Comparison of ENCODE assay signal across 12 mouse cellular contexts in the genomic region with DNA sequence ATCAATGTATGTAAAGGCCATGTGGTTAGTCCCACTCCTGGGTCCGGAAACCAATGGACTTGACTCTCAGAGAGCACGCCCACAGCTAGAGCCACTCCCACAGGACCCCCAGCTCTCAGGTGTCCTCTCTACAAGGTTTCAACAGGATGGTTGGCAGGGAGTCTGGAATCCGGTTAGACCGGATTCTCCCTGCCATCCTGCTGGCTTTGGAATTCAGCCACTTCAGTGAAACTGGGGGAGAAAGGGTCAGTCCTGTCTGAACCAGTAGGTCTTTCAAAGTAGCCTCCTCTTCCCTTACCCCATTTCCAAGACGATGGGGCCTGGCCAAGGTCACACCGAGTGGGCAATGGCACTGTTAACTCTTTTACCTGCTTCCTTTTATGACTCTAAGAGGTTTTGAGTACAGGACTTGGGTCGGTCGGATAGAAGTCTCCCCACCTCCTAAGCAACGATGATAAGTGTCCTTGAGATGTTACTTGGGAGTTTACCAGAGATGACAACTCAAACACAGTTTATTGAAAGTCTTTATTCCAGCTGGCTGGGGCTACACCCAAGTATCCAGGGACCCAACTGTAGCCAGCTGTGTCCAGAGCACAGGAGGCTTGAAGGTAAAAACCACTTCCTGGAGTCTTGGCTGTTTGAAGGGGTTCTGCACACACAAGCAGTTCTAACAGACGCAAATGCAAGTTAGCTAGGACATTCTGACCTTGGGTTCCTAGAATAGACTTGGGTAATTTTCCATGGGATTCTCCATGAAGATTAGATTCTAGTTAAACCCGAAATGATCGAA. TPM values are rescaled to one million over a fixed set of nuclear protein-coding genes. Genes with fewer than 3 reads are reported as not detected.
DNase-seq lines count a peak whose midpoint lies in the region; ATAC-seq and TF ChIP-seq lines count a peak whose summit lies in the region.
"Had no signal": no experiment of that assay in that cellular context is flagged by ENCODE, and none has a peak within 500 bp of the region (broad histone marks: within the 10 kb centered on the region; RNA-seq: fewer than 3 reads in every experiment).

No protein-coding gene starts in this region.

- H3K27me3 ChIP-seq in hindbrain, embryonic 10.5 days (ENCODE audit: insufficient read depth, poor library complexity, severe bottlenecking): no peaks in the 10 kb centered on the region
- no peaks in the 10 kb centered on the region for H3K27me3 ChIP-seq in hindbrain, embryonic 13.5 days
- no peaks in the 10 kb centered on the region for H3K27me3 ChIP-seq in embryonic facial prominence, embryonic 10.5 days (replicated peaks; ENCODE audit: low read depth, poor library complexity, severe bottlenecking)
- H3K27me3 ChIP-seq in kidney, embryonic 15.5 days: no peaks in the 10 kb centered on the region
- H3K27me3 ChIP-seq in hindbrain, embryonic 11.5 days (ENCODE audit: control insufficient read depth, insufficient read depth, low read length): no peaks in the 10 kb centered on the region
- no peaks in the 10 kb centered on the region for H3K27me3 ChIP-seq in hindbrain, postnatal 0 days (ENCODE audit: insufficient read depth, low read length)

- ATAC-seq in hindbrain, embryonic 13.5 days (ENCODE audit: low FRiP score): no peak
- peak; percentile 82 for ATAC-seq in kidney, embryonic 15.5 days (replicated peaks; ENCODE audit: low FRiP score)
- no peak for ATAC-seq in hindbrain, embryonic 11.5 days (ENCODE audit: low FRiP score)
- ATAC-seq in hindbrain, postnatal 0 days: no peak

- no peaks in the 10 kb centered on the region for H3K9me3 ChIP-seq in hindbrain, embryonic 10.5 days
- H3K9me3 ChIP-seq in hindbrain, embryonic 13.5 days: no peaks in the 10 kb centered on the region
- H3K9me3 ChIP-seq in embryonic facial prominence, embryonic 10.5 days: no peaks in the 10 kb centered on the region
- no peaks in the 10 kb centered on the region for H3K9me3 ChIP-seq in kidney, embryonic 15.5 days (replicated peaks)
- no peaks in the 10 kb centered on the region for H3K9me3 ChIP-seq in hindbrain, embryonic 11.5 days (ENCODE audit: control insufficient read depth, low read length)
- no peaks in the 10 kb centered on the region for H3K9me3 ChIP-seq in hindbrain, postnatal 0 days (ENCODE audit: low read length)
- H3K9me3 ChIP-seq: midbrain, embryonic 10.5 days had no signal

- no peak for TF ChIP-seq CTCF in hindbrain, postnatal 0 days (IDR thresholded peaks at IDR 0.05; ENCODE audit: low read depth)

- 0 out of 2 replicates have a peak overlapping the region, but pooled peaks have one; percentile 0 for H3K27ac ChIP-seq in hindbrain, embryonic 10.5 days
- H3K27ac ChIP-seq in hindbrain, embryonic 13.5 days: no peak overlapping the region
- H3K27ac ChIP-seq in embryonic facial prominence, embryonic 10.5 days (replicated peaks): peak overlapping the region; percentile 59; the same call in 1 of the 2 replicates
- peak overlapping the region; percentile 82 for H3K27ac ChIP-seq in kidney, embryonic 15.5 days
- no peak overlapping the region for H3K27ac ChIP-seq in hindbrain, embryonic 11.5 days (ENCODE audit: low read depth, low read length)
- no peak overlapping the region for H3K27ac ChIP-seq in hindbrain, postnatal 0 days
- H3K27ac ChIP-seq: midbrain, embryonic 10.5 days had no signal

- no peaks in the 10 kb centered on the region for H3K36me3 ChIP-seq in hindbrain, embryonic 10.5 days
- H3K36me3 ChIP-seq in hindbrain, embryonic 13.5 days: no peaks in the 10 kb centered on the region
- no peaks in the 10 kb centered on the region for H3K36me3 ChIP-seq in embryonic facial prominence, embryonic 10.5 days (replicated peaks)
- H3K36me3 ChIP-seq in kidney, embryonic 15.5 days: no peaks in the 10 kb centered on the region
- no peaks in the 10 kb centered on the region for H3K36me3 ChIP-seq in hindbrain, embryonic 11.5 days (ENCODE audit: control insufficient read depth, insufficient read depth, low read length)
- no peaks in the 10 kb centered on the region for H3K36me3 ChIP-seq in hindbrain, postnatal 0 days (ENCODE audit: insufficient read depth, low read length)
- H3K36me3 ChIP-seq: midbrain, embryonic 10.5 days had no signal

- WGBS in hindbrain, embryonic 10.5 days: 48% methylated on average over 12 of the region's 12 CpGs
- WGBS in hindbrain, embryonic 13.5 days: 50% methylated on average over 12 of the region's 12 CpGs
- WGBS in embryonic facial prominence, embryonic 10.5 days: 42% methylated on average over 12 of the region's 12 CpGs
- 53% methylated on average over 12 of the region's 12 CpGs for WGBS in kidney, embryonic 15.5 days
- 48% methylated on average over 12 of the region's 12 CpGs for WGBS in hindbrain, embryonic 11.5 days
- WGBS in hindbrain, postnatal 0 days: 48% methylated on average over 12 of the region's 12 CpGs

- 0 out of 2 replicates have a peak, but pooled peaks cover 7% of the 10 kb centered on the region for H3K4me1 ChIP-seq in hindbrain, embryonic 10.5 days (replicated peaks)
- no peaks in the 10 kb centered on the region for H3K4me1 ChIP-seq in hindbrain, embryonic 13.5 days (replicated peaks)
- peaks cover 20% of the 10 kb centered on the region; the same call in 1 of the 2 replicates for H3K4me1 ChIP-seq in embryonic facial prominence, embryonic 10.5 days
- H3K4me1 ChIP-seq in kidney, embryonic 15.5 days: 0 out of 2 replicates have a peak, but pooled peaks cover 13% of the 10 kb centered on the region
- H3K4me1 ChIP-seq in hindbrain, embryonic 11.5 days (replicated peaks; ENCODE audit: control insufficient read depth, insufficient read depth, low read length): no peaks in the 10 kb centered on the region
- no peaks in the 10 kb centered on the region for H3K4me1 ChIP-seq in hindbrain, postnatal 0 days (ENCODE audit: insufficient read depth, low read length)
- H3K4me1 ChIP-seq: midbrain, embryonic 10.5 days had no signal

- H3K4me2 ChIP-seq in hindbrain, embryonic 13.5 days: no peak overlapping the region
- no peak overlapping the region for H3K4me2 ChIP-seq in kidney, embryonic 15.5 days
- no peak overlapping the region for H3K4me2 ChIP-seq in hindbrain, embryonic 11.5 days (replicated peaks; ENCODE audit: low read depth, low read length)
- H3K4me2 ChIP-seq in hindbrain, postnatal 0 days (ENCODE audit: low read depth, low read length): no peak overlapping the region

- no peak overlapping the region for H3K4me3 ChIP-seq in hindbrain, embryonic 10.5 days
- no peak overlapping the region for H3K4me3 ChIP-seq in hindbrain, embryonic 13.5 days
- H3K4me3 ChIP-seq in embryonic facial prominence, embryonic 10.5 days: no peak overlapping the region
- H3K4me3 ChIP-seq in kidney, embryonic 15.5 days (replicated peaks): no peak overlapping the region
- no peak overlapping the region for H3K4me3 ChIP-seq in hindbrain, embryonic 11.5 days (ENCODE audit: low read depth, low read length)
- no peak overlapping the region for H3K4me3 ChIP-seq in hindbrain, postnatal 0 days (ENCODE audit: low read length)
- H3K4me3 ChIP-seq: midbrain, embryonic 10.5 days had no signal

- DNase-seq in hindbrain, embryonic 10.5 days (ENCODE audit: low spot score): peak; percentile 7
- DNase-seq in embryonic facial prominence, embryonic 10.5 days (ENCODE audit: low spot score): peak; percentile 58
- peak; percentile 88 for DNase-seq in lung, postnatal 36 days
- DNase-seq in hindbrain, embryonic 11.5 days (ENCODE audit: low spot score): no peak
- DNase-seq in natural killer cell, adult 2 months (ENCODE audit: low spot score in 2 of 2): no peak
- DNase-seq in hindbrain, postnatal 0 days (ENCODE audit: low spot score): no peak
- DNase-seq: cerebellum, postnatal 36 days; gastrocnemius, postnatal 10 days; heart, postnatal 4 days had no signal

- H3K9ac ChIP-seq in hindbrain, embryonic 13.5 days: no peak overlapping the region
- no peak overlapping the region for H3K9ac ChIP-seq in kidney, embryonic 15.5 days
- no peak overlapping the region for H3K9ac ChIP-seq in hindbrain, embryonic 11.5 days (ENCODE audit: low read depth, low read length)
- H3K9ac ChIP-seq in hindbrain, postnatal 0 days (replicated peaks; ENCODE audit: low read length): no peak overlapping the region

RNA-seq across cellular contexts. Expression of a gene that starts 9.0 kb away (rescaled TPM):
- 57.5 and 59.9 TPM in 2 replicates for polyA plus RNA-seq in hindbrain, embryonic 10.5 days (2016; fragmentation: Nextera tagmentation; extraction: Ambion mirVana)
- 52.9 TPM in 2 replicates for polyA plus RNA-seq in hindbrain, embryonic 13.5 days (2015; fragmentation: Nextera tagmentation; extraction: Ambion mirVana)
- polyA plus RNA-seq in embryonic facial prominence, embryonic 10.5 days (2016; fragmentation: Nextera tagmentation; extraction: Ambion mirVana): 50.0 and 51.8 TPM in 2 replicates
- 58.8 and 63.1 TPM in 2 replicates for polyA plus RNA-seq in kidney, embryonic 15.5 days (2015; fragmentation: Nextera tagmentation; extraction: Ambion mirVana)
- 50.3 and 63.7 TPM in 2 replicates for polyA plus RNA-seq in hindbrain, embryonic 11.5 days (2014; fragmentation: Nextera tagmentation; extraction: Ambion mirVana)
- 57.3 and 68.9 TPM in 2 replicates for total RNA-seq in hindbrain, postnatal 0 days (2014; rRNA removed)
- polyA plus RNA-seq in hindbrain, postnatal 0 days (2015; fragmentation: Nextera tagmentation; extraction: Ambion mirVana): 53.9 and 57.3 TPM in 2 replicates

Comparison
In these comparisons a context has a peak if more than half of its experiments do, and no peak if none do; other contexts are left out.
1. DNase-seq: peak in hindbrain, embryonic 10.5 days (single experiment), embryonic facial prominence, embryonic 10.5 days (single experiment) and lung, postnatal 36 days (single experiment); none in hindbrain, embryonic 11.5 days (single experiment), natural killer cell, adult 2 months (0 of 2) and hindbrain, postnatal 0 days (single experiment).
2. H3K27ac ChIP-seq: peak in hindbrain, embryonic 10.5 days (single experiment), embryonic facial prominence, embryonic 10.5 days (single experiment) and kidney, embryonic 15.5 days (single experiment); none in hindbrain, embryonic 13.5 days (single experiment), hindbrain, embryonic 11.5 days (single experiment) and hindbrain, postnatal 0 days (single experiment).